Mouse (Mus musculus): ENCODE results near the gene Gli2. TPM values are rescaled to one million over a fixed set of nuclear protein-coding genes. Genes with fewer than 3 reads are reported as not detected.

Gene Gli2
- polyA plus RNA-seq (2015; fragmentation: Nextera tagmentation; extraction: Ambion mirVana): 2.5 TPM in 2 replicates

DNA sequence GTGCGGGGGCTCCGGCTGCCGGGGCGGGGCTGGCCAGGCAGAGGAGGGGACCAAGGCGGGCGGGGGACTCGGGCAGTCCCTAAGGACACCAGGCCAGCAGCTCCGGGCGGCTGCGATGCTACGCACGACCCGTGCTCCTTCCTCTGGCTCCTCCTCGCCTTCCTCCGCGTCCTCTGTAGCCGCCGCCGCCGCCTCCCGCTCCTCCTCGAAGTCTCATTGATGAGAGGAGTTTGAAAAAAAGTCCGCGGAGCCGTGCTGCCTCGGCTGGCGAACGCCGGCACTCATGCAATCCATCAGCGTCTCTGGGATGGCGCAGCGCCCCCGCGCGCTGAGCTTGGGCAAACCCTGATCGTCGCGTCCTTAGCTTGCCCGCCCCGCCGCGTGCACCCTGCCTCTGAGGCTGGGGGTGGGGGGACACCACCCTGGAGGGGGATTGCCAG is at the start of gene Gli2:
Gene Gli2 (minus strand): TSS at position 218 of the 440 bp plus-strand sequence.
- Histone ChIP-seq H3K36me3 (no peaks in the 10 kb centered on the region), H3K9me3 (no peaks in the 10 kb centered on the region), H3K4me1 (replicated peaks) (peaks cover 57% of the 10 kb centered on the region), H3K4me2 (peak within 1 kb of the TSS; percentile 91), H3K4me3 (peak within 1 kb of the TSS; percentile 49), H3K27ac (replicated peaks) (peak within 1 kb of the TSS; percentile 77), H3K27me3 (peaks cover 36% of the 10 kb centered on the region), H3K9ac (peak within 1 kb of the TSS; percentile 37)
- peak; percentile 88 for ATAC-seq (ENCODE audit: low FRiP score, low read depth)
- under 1% methylated on average over 42 of the region's 42 CpGs for WGBS

DNA sequence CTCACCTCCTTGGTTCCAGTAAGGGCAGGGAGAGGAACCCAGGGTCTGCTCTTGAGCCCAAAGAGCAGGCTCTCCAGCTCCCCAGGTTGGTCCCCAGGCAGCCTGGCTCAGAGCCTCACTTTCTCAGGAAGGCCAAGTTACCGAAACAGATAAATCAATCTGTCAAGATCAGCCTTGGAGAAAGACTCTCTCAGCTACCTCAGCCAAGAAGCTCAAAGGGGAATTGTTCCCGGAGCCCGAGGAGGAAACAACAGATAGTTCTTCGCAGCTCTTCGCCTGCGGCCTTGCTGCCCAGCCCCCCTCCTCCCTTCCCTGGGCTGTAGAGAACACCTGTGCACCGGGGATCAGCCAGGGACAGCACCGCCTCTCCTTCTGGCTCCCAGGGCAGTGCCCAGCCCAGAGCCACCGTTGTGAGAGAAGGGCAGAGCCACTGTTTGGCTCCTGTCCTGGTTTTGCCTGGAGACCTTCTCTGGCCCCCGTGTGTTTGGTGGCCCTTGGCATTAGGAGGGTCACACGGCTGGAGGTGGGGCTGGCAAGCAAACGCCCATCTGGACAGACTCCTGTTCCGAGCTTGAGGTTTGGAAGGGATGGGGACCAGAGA is 44.6 kb upstream of the Gli2 start:
- 34% methylated on average over 13 of the region's 13 CpGs for WGBS

DNA sequence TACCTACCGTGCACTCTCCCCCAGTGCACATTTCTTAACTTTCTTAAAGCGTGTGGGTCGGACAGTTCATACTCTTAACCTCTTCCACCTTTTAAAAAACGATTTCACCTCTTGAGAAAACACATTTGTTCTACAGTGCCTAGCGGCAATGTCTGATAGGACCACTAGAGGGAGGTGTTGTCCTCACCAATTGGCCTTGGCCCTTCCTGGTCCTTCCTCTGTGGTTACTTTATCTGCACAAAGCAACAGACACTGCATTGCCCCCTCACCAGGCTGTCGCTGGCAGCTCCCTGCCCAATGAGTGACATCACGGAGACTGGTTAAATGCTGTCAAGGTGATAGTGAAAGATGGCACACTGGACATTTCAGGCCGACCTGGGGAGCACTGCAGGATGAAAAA is 40.3 kb upstream of the Gli2 start:
- WGBS: 18% methylated on average over 8 of the region's 8 CpGs
- Histone ChIP-seq H3K4me1 (replicated peaks) (peaks cover 9% of the 10 kb centered on the region), H3K4me2 (no peak overlapping the region), H3K4me3 (no peak overlapping the region), H3K27me3 (no peaks in the 10 kb centered on the region), H3K9me3 (no peaks in the 10 kb centered on the region), H3K9ac (no peak overlapping the region), H3K36me3 (no peaks in the 10 kb centered on the region), H3K27ac (replicated peaks) (no peak overlapping the region)
- peak; percentile 65 for ATAC-seq (ENCODE audit: low FRiP score, low read depth)

More for the DNA sequence above, 44.6 kb upstream of the Gli2 start:
- Histone ChIP-seq H3K27me3 (no peaks in the 10 kb centered on the region), H3K9ac (no peak overlapping the region), H3K4me2 (no peak overlapping the region), H3K4me1 (replicated peaks) (peaks cover 9% of the 10 kb centered on the region), H3K9me3 (no peaks in the 10 kb centered on the region), H3K4me3 (no peak overlapping the region), H3K36me3 (no peaks in the 10 kb centered on the region), H3K27ac (replicated peaks) (no peak overlapping the region)
- peak; percentile 67; the same call in 1 of the 2 replicates for ATAC-seq (ENCODE audit: low FRiP score, low read depth)

DNA sequence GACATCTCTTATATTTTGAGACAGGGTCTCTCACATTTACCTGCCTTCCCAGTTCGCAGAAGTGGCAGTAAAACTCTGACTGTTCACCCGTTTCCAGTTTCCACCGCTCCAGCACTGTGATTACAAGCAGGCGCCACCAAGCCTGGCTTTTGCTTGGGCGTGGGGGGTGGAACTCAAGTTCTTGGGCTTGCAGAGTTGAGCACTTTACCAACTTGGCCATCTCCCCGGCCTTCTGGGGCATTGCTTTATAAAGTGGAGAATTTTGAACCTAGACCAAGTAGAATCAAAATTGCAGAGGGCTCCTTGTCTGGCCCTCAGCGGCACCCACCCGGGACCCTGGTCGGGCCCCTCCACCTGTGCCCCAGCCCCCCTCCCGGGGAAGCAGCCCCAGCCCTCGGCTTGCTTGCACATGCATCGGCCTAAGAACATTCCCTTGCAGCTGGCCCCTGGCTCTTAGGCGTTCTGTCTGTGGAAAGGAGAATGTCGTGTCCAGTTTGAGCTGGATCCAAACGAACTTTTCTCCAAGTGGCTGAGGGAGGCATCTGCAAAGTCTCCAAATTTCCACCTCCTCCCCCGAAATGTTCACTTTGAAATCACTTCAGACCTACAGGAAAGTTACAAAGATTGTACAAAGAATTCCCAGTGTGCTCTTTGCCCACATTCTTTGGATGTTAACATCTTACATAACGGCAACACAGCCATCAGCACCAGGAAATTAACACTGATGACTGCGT is 36.6 kb upstream of the Gli2 start:
- Histone ChIP-seq H3K9me3 (no peaks in the 10 kb centered on the region), H3K9ac (no peak overlapping the region), H3K27me3 (no peaks in the 10 kb centered on the region), H3K4me2 (no peak overlapping the region), H3K36me3 (no peaks in the 10 kb centered on the region), H3K4me3 (no peak overlapping the region), H3K4me1 (replicated peaks) (no peaks in the 10 kb centered on the region), H3K27ac (replicated peaks) (no peak overlapping the region)
- ATAC-seq (ENCODE audit: low FRiP score, low read depth): no peak
- WGBS: 86% methylated on average over 18 of the region's 18 CpGs

DNA sequence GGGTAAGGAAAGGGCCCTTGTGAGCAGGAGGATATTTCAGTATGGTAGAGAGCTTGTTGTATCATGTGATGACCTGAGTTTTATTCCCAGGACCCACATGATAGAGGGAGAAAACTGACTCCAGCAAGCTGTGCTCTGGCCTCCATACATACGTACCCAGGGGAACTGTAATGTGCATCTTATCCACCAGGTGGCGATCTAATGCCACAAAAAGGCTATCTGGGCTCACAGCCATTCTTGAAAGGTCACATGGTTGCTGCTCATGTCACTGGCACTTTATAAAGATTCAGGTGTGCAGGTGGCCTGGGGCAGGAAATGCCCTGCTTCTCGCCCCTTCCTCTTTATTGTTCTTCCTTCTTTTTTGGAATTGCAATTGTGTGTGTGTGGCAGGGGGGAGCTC is 34.1 kb upstream of the Gli2 start:
- Histone ChIP-seq H3K9ac (no peak overlapping the region), H3K36me3 (no peaks in the 10 kb centered on the region), H3K4me3 (no peak overlapping the region), H3K4me2 (no peak overlapping the region), H3K4me1 (replicated peaks) (peaks cover 4% of the 10 kb centered on the region; the same call in 1 of the 2 replicates), H3K27ac (replicated peaks) (no peak overlapping the region), H3K9me3 (no peaks in the 10 kb centered on the region), H3K27me3 (no peaks in the 10 kb centered on the region)
- ATAC-seq (ENCODE audit: low FRiP score, low read depth): peak; percentile 40; the same call in 1 of the 2 replicates
- 7% methylated on average over 3 of the region's 3 CpGs for WGBS

DNA sequence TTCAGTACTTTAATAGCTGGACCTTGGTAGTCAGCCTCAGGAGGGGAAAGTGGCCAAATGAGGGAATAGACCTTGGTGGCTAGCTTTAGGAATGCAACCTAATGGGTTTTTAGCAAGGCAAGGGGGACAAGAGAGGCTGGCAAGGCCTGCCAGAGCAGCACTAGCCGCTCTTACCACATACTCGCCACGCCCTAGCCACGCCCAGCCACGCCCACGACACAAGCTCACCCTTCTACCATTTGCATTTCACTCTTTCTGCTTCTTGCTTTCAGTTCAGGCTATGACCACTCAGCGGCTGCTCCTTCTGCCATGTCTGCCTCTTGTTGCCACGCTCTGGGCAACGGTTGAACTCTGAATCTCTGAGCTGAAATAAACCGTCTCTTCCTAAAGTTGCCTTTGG is 32.4 kb upstream of the Gli2 start:
- 57% methylated on average over 10 of the region's 10 CpGs for whole genome bisulfite sequencing

DNA sequence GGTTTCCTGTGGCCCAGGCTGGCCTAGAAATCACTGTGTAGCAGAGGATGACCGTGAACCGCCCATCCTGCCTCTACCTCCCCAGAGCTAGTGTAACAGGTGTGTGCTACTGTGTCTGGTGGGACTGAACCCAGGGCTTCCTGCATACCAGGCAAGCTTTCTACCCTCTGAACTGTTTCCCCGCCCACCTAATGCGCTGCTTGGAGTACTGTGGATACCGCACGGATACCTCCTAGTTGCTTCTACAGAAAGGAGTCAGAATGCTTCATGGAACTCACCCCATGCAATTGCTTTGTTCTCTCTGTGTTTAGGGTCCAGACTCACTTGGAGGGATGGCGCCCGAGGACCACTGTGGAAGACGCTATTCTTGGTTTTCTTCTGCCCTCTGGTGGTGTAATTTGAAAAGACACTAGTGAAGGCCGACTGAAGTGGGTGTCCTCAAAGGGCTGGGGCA is 30.1 kb upstream of the Gli2 start:
- H3K4me3 ChIP-seq: no peak overlapping the region
- H3K9me3 ChIP-seq: no peaks in the 10 kb centered on the region
- H3K27me3 ChIP-seq: no peaks in the 10 kb centered on the region
- H3K27ac ChIP-seq (replicated peaks): no peak overlapping the region
- peaks cover 4% of the 10 kb centered on the region; the same call in 1 of the 2 replicates for H3K4me1 ChIP-seq (replicated peaks)
- no peaks in the 10 kb centered on the region for H3K36me3 ChIP-seq
- WGBS: 21% methylated on average over 10 of the region's 10 CpGs
- peak overlapping the region; percentile 42 for H3K4me2 ChIP-seq
- no peak overlapping the region for H3K9ac ChIP-seq
- peak; percentile 71 for ATAC-seq (ENCODE audit: low FRiP score, low read depth)

More for the DNA sequence above, 32.4 kb upstream of the Gli2 start:
- H3K4me2 ChIP-seq: no peak overlapping the region
- H3K9me3 ChIP-seq: no peaks in the 10 kb centered on the region
- no peak overlapping the region for H3K27ac ChIP-seq (replicated peaks)
- no peak overlapping the region for H3K9ac ChIP-seq
- H3K4me1 ChIP-seq (replicated peaks): peaks cover 4% of the 10 kb centered on the region; the same call in 1 of the 2 replicates
- no peak for ATAC-seq (ENCODE audit: low FRiP score, low read depth)
- no peak overlapping the region for H3K4me3 ChIP-seq
- H3K27me3 ChIP-seq: no peaks in the 10 kb centered on the region
- H3K36me3 ChIP-seq: no peaks in the 10 kb centered on the region

DNA sequence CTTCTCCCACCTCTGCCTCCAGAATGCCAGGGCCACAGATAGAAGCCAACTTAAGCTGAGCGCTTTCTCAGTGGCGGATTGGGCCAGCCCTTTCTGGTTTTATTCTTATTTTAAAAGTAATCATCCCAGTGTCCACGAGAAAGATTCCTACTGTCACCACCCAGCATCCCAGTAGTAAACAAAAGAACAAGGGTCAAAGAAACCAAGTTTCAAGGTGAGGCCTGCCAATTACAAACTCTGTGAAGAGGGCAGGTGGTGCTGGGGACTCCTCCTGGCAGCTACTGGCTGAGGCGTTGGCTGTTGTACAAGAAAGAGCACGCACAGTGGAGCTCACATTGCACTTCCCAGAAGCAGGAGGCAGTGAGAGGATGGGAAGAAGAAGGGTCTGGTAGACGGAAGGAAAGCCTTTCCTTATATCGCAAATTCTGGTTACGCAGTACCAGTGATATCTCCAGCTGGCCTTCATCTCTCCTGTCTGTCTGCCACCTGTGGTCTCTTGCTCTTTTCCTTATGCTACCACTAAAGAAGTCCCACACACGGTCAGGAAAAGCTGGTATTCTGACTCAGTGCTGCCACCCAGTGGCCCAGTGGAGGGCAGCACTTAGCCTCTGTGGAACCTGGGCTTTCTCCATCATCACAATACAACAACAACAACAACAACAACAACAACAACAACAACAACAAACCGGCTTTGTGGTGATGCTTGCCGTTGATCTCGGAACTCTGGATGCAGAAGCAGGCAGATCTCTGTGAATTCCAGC is 29.0 kb upstream of the Gli2 start:
- Histone ChIP-seq H3K4me2 (no peak overlapping the region), H3K4me3 (no peak overlapping the region), H3K27ac (replicated peaks) (no peak overlapping the region), H3K9me3 (no peaks in the 10 kb centered on the region), H3K27me3 (no peaks in the 10 kb centered on the region), H3K4me1 (replicated peaks) (peaks cover 4% of the 10 kb centered on the region; the same call in 1 of the 2 replicates), H3K36me3 (no peaks in the 10 kb centered on the region), H3K9ac (no peak overlapping the region)
- 0 out of 2 replicates have a peak, but pooled peaks have one; percentile 62 for ATAC-seq (ENCODE audit: low FRiP score, low read depth)
- WGBS: 40% methylated on average over 12 of the region's 12 CpGs

DNA sequence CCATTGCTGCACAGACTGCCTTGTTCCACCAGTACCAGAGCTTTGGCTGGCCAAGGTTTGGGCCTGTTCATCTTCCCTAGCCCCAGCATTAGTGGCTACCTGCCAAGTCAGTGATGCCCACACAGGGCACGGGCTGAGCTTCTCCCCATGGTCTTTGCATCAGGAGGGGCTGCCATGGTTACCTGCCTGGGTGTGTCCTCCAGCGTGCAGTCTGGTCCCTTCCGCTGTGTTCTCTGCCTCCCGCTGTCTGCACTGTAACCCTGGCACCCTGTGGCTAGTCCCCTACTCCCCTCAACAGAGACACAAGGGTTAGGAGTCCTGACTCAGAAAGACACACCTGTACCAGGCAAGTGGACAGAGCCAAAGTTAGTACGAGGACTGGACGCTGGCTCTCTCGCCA is 24.5 kb upstream of the Gli2 start:
- Histone ChIP-seq H3K9ac (no peak overlapping the region), H3K4me3 (no peak overlapping the region), H3K27me3 (0 out of 2 replicates have a peak, but pooled peaks cover 5% of the 10 kb centered on the region), H3K27ac (replicated peaks) (no peak overlapping the region), H3K4me1 (replicated peaks) (no peaks in the 10 kb centered on the region), H3K36me3 (no peaks in the 10 kb centered on the region), H3K4me2 (no peak overlapping the region), H3K9me3 (no peaks in the 10 kb centered on the region)
- no peak for ATAC-seq (ENCODE audit: low FRiP score, low read depth)
- 82% methylated on average over 7 of the region's 7 CpGs for WGBS

DNA sequence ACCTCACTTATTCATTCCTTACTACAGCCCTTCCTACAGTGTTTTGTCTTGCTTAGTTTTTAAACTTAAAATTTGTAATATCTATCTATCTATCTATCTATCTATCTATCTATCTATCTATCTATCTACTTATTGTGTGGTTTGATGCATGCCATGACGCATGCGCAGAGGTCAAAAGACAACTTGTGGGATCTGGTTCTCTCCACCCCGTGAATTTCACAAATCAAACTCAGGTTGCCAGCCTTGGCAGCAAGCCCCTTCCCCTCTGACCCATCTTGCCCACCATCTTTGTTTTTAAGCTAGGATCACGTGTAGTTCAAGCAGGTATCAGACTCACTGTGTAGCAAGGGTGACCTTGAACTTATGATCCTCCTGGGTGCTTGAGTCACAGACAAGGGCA is 22.9 kb upstream of the Gli2 start:
- no peak overlapping the region for H3K4me3 ChIP-seq
- H3K4me2 ChIP-seq: no peak overlapping the region
- 82% methylated on average over 4 of the region's 4 CpGs for WGBS
- ATAC-seq (ENCODE audit: low FRiP score, low read depth): no peak
- H3K36me3 ChIP-seq: no peaks in the 10 kb centered on the region
- H3K4me1 ChIP-seq (replicated peaks): no peaks in the 10 kb centered on the region
- no peak overlapping the region for H3K9ac ChIP-seq
- H3K27me3 ChIP-seq: 0 out of 2 replicates have a peak, but pooled peaks cover 5% of the 10 kb centered on the region
- H3K27ac ChIP-seq (replicated peaks): no peak overlapping the region
- H3K9me3 ChIP-seq: no peaks in the 10 kb centered on the region

DNA sequence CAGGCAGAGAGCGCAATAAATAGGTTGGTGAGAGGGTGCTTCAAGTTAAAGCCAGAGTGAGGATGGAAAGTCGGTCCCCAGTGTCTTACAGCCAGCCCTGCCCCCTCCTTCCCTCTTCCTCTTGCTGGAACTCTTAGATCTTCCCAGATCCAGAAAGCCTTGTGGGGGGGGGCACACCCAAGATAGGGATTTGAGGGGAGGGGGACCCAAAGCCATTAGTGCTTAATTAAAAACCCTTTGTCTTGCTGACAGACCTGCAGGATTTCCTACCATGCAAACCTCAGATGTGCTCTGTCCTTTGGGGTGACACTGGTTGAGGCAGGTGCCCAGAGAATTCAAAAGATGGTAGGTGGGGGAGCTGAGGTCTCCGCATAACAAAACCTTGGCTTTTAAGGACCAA is 22.5 kb upstream of the Gli2 start:
- ATAC-seq (ENCODE audit: low FRiP score, low read depth): no peak

More for the DNA sequence above, 22.5 kb upstream of the Gli2 start:
- Histone ChIP-seq H3K9ac (no peak overlapping the region), H3K9me3 (no peaks in the 10 kb centered on the region), H3K4me1 (replicated peaks) (no peaks in the 10 kb centered on the region), H3K4me2 (no peak overlapping the region), H3K4me3 (no peak overlapping the region), H3K36me3 (no peaks in the 10 kb centered on the region), H3K27ac (replicated peaks) (no peak overlapping the region), H3K27me3 (0 out of 2 replicates have a peak, but pooled peaks cover 5% of the 10 kb centered on the region)
- 57% methylated on average over 3 of the region's 3 CpGs for WGBS
